Mouse (Mus musculus) myocyte (in vitro differentiated cells): ENCODE results near the gene Stmn3.

Source experiments
- CEBPB ChIP-seq: IDR thresholded peaks from 2 replicates; pipeline ENCODE4 v1.6.1; 2011; ENCODE audit warnings: mild to moderate bottlenecking, moderate library complexity; ENCODE audit not compliant: poor library complexity, insufficient read depth, severe bottlenecking
- E2F4 ChIP-seq: IDR thresholded peaks from one replicate; pipeline ENCODE4 v1.6.1; 2011; ENCODE audit warnings: mild to moderate bottlenecking, control low read depth, moderate library complexity; ENCODE audit not compliant: insufficient read depth
- MAX ChIP-seq: IDR thresholded peaks from one replicate; pipeline ENCODE4 v1.6.1; 2011; ENCODE audit warnings: low read depth, mild to moderate bottlenecking, control low read depth
- MYOD1 ChIP-seq, 3 experiments: IDR thresholded peaks; one replicate each; pipeline ENCODE4 v1.6.1; 2011; ENCODE audit warnings: control low read depth in 2 of 3, low read depth in 2 of 3, mild to moderate bottlenecking in 2 of 3, moderate library complexity in 1 of 3; ENCODE audit not compliant: insufficient read length in 2 of 3, control insufficient read depth in 1 of 3
- POLR2A ChIP-seq: IDR thresholded peaks from one replicate; pipeline ENCODE4 v1.6.1; 2011; ENCODE audit warnings: low read depth, mild to moderate bottlenecking, control low read depth, moderate library complexity; ENCODE audit not compliant: insufficient read length
- POLR2AphosphoS2 ChIP-seq: IDR thresholded peaks from one replicate; pipeline ENCODE4 v1.6.1; 2011; ENCODE audit warnings: low read depth, control low read depth; ENCODE audit not compliant: insufficient read length
- REST ChIP-seq: IDR thresholded peaks from one replicate; pipeline ENCODE4 v1.6.1; 2011; ENCODE audit warnings: mild to moderate bottlenecking, control low read depth, moderate library complexity; ENCODE audit not compliant: insufficient read depth, insufficient read length
- SRF ChIP-seq: IDR thresholded peaks from one replicate; pipeline ENCODE4 v1.6.1; 2011; ENCODE audit warnings: low read depth; ENCODE audit not compliant: control insufficient read depth, insufficient read length
- TCF12 ChIP-seq: IDR thresholded peaks from one replicate; pipeline ENCODE4 v1.6.1; 2011; ENCODE audit warnings: mild to moderate bottlenecking, control low read depth; ENCODE audit not compliant: poor library complexity, insufficient read depth, severe bottlenecking
- USF1 ChIP-seq: IDR thresholded peaks from one replicate; pipeline ENCODE4 v1.6.1; 2011; ENCODE audit warnings: low read depth, mild to moderate bottlenecking, control low read depth, moderate library complexity

- no peak for TF ChIP-seq E2F4
- no peak for TF ChIP-seq POLR2AphosphoS2
- no peak for TF ChIP-seq POLR2A
- TF ChIP-seq REST: no peak
- no peak for TF ChIP-seq MAX
- no peak for TF ChIP-seq TCF12
- TF ChIP-seq MYOD1 (IDR thresholded peaks at IDR 0.05; ENCODE audit: control insufficient read depth in 1 of 3, insufficient read length in 2 of 3, low read depth in 2 of 3): no peak
- no peak for TF ChIP-seq SRF
- no peak for TF ChIP-seq USF1
- no peak for TF ChIP-seq CEBPB
Observed at GRCm38 (mm10) chr2:181334023-181334422, 19.7 kb upstream of the Stmn3 start.
